Mouse (Mus musculus) lung, embryonic 14.5 days (tissue): ENCODE measurements around the gene Mmp2. TPM values are rescaled to one million over a fixed set of nuclear protein-coding genes. Genes with fewer than 3 reads are reported as not detected.
A peak's percentile ranks its signal among the peaks of the same experiment; 100 is the strongest.
"Not testable (repeated sequence)": the region's sequence is repeated elsewhere in the genome, so short reads cannot be mapped to it uniquely, and the experiment has no call there.

Experiments used
- ATAC-seq: fragments of 200-750 bp; cut with Nextera tagmentation; 2 replicates; pipeline ENCODE4 v1.8.0; 2017; ENCODE audit warnings: mild to moderate bottlenecking, moderate TSS enrichment, moderate library complexity; ENCODE audit not compliant: insufficient read depth
- DNase-seq: peaks from one replicate; pipeline ENCODE4 v3.0.0-alpha.2; 2015
- H3K27ac ChIP-seq: fragments of 300-500 bp; sonication (generic); 2 replicates; pipeline ENCODE4 v1.5.1; 2014; ENCODE audit warnings: low read depth, mild to moderate bottlenecking, moderate library complexity
- H3K27me3 ChIP-seq: fragments of 300-500 bp; sonication (generic); 2 replicates; pipeline ENCODE4 v1.6.1; 2014; ENCODE audit warnings: low read length, control low read depth; ENCODE audit not compliant: insufficient read depth
- H3K36me3 ChIP-seq: fragments of 300-500 bp; sonication (generic); 2 replicates; pipeline ENCODE4 v1.6.1; 2014; ENCODE audit warnings: control low read depth; ENCODE audit not compliant: insufficient read depth
- H3K4me1 ChIP-seq: fragments of 300-500 bp; sonication (generic); 2 replicates; pipeline ENCODE4 v1.6.1; 2014; ENCODE audit warnings: antibody characterized with exemption, control low read depth; ENCODE audit not compliant: insufficient read depth
- H3K4me2 ChIP-seq: fragments of 300-500 bp; sonication (generic); 2 replicates; pipeline ENCODE4 v1.6.1; 2014; ENCODE audit warnings: mild to moderate bottlenecking
- H3K4me3 ChIP-seq: fragments of 300-500 bp; sonication (generic); 2 replicates; pipeline ENCODE4 v1.5.1; 2014; ENCODE audit warnings: low read depth, low read length
- H3K9ac ChIP-seq: fragments of 300-500 bp; sonication (generic); 2 replicates; pipeline ENCODE4 v1.6.1; 2014
- H3K9me3 ChIP-seq: fragments of 300-500 bp; sonication (generic); 2 replicates; pipeline ENCODE4 v1.6.1; 2016; ENCODE audit warnings: low read depth, low read length, control low read depth
- CTCF ChIP-seq: IDR thresholded peaks from 2 replicates; pipeline ENCODE4 v1.5.1; 2016; ENCODE audit warnings: antibody characterized with exemption, low read depth
- WGBS: fragments of 180-500 bp; shearing (Covaris S2); extraction: QIAGEN DNeasy Blood & Tissue Kit; methylation state at CpG from one replicate; pipeline ENCODE4 v1.1.7; 2014; 5-methylcytosine and 5-hydroxymethylcytosine counted together
- polyA plus RNA-seq: library from polyadenylated mRNA; unstranded; fragments of >200 nt; fragmentation: Nextera tagmentation; extraction: Ambion mirVana; gene quantifications from 2 replicates; pipeline ENCODE4 v1.2.1, GENCODE M21; 2014

Mmp2 gene
- polyA plus RNA-seq, 1 experiment from 2014 or later = 268 TPM

- Histone ChIP-seq H3K9me3 (no peaks in the 10 kb centered on the region), H3K27ac (no peak overlapping the region), H3K27me3 (no peaks in the 10 kb centered on the region), H3K4me3 (no peak overlapping the region), H3K4me2 (no peak overlapping the region), H3K36me3 (no peaks in the 10 kb centered on the region), H3K4me1 (no peaks in the 10 kb centered on the region), H3K9ac (no peak overlapping the region)
- no peak for ATAC-seq
- DNase-seq = no peak
- WGBS = 50% methylated on average over 7 of the region's 7 CpGs
- TF ChIP-seq CTCF = no peak
Observed at GRCm38 (mm10) chr8:92870281-92870680, 43.2 kb downstream of the Mmp2 start.

- H3K27ac ChIP-seq = no peak overlapping the region
- ATAC-seq (no peak), DNase-seq (no peak)
- H3K36me3 ChIP-seq = no peaks in the 10 kb centered on the region
- WGBS = 69% methylated on average over 10 of the region's 10 CpGs
- no peak overlapping the region for H3K9ac ChIP-seq
- H3K9me3 ChIP-seq = no peaks in the 10 kb centered on the region
- H3K4me2 ChIP-seq = no peak overlapping the region
- no peaks in the 10 kb centered on the region for H3K27me3 ChIP-seq
- no peaks in the 10 kb centered on the region for H3K4me1 ChIP-seq
- no peak for TF ChIP-seq CTCF
- no peak overlapping the region for H3K4me3 ChIP-seq
Observed at GRCm38 (mm10) chr8:92872063-92872759, 45.1 kb downstream of the Mmp2 start.

- WGBS = 86% methylated on average over 10 of the region's 10 CpGs
- no peak overlapping the region for H3K9ac ChIP-seq
- H3K27ac ChIP-seq = no peak overlapping the region
- H3K4me2 ChIP-seq = no peak overlapping the region
- ATAC-seq (no peak), DNase-seq (no peak)
- H3K36me3 ChIP-seq = no peaks in the 10 kb centered on the region
- H3K4me1 ChIP-seq = no peaks in the 10 kb centered on the region
- no peak overlapping the region for H3K4me3 ChIP-seq
- no peaks in the 10 kb centered on the region for H3K27me3 ChIP-seq
- TF ChIP-seq CTCF = no peak
- no peaks in the 10 kb centered on the region for H3K9me3 ChIP-seq
Observed at GRCm38 (mm10) chr8:92875795-92876194, 48.7 kb downstream of the Mmp2 start.

GRCm38 (mm10) chr8:92881247-92881646 lies 54.2 kb downstream of the Mmp2 start:
- no peaks in the 10 kb centered on the region for H3K9me3 ChIP-seq
- H3K9ac ChIP-seq = no peak overlapping the region
- TF ChIP-seq CTCF = no peak
- DNase-seq = peak; percentile 8
- H3K27ac ChIP-seq = no peak overlapping the region
- ATAC-seq = no peak
- no peaks in the 10 kb centered on the region for H3K4me1 ChIP-seq
- H3K4me2 ChIP-seq = no peak overlapping the region
- WGBS = 57% methylated on average over 4 of the region's 4 CpGs
- H3K36me3 ChIP-seq = no peaks in the 10 kb centered on the region
- no peak overlapping the region for H3K4me3 ChIP-seq
- H3K27me3 ChIP-seq = no peaks in the 10 kb centered on the region

- peak; percentile 74 for DNase-seq
- Histone ChIP-seq H3K4me1 (no peaks in the 10 kb centered on the region), H3K27ac (no peak overlapping the region), H3K9me3 (no peaks in the 10 kb centered on the region), H3K27me3 (no peaks in the 10 kb centered on the region), H3K9ac (no peak overlapping the region), H3K36me3 (no peaks in the 10 kb centered on the region), H3K4me2 (no peak overlapping the region), H3K4me3 (no peak overlapping the region)
- no peak for ATAC-seq
- 65% methylated on average over 2 of the region's 2 CpGs for WGBS
- TF ChIP-seq CTCF = peak; percentile 37
Observed at GRCm38 (mm10) chr8:92883771-92884170, 56.7 kb downstream of the Mmp2 start.

- not testable (repeated sequence) for H3K4me3 ChIP-seq, H3K4me1 ChIP-seq, H3K9me3 ChIP-seq, H3K27me3 ChIP-seq, H3K27ac ChIP-seq, ATAC-seq, H3K36me3 ChIP-seq, DNase-seq, H3K4me2 ChIP-seq, H3K9ac ChIP-seq
- WGBS = 72% methylated on average over 3 of the region's 3 CpGs
Observed at GRCm38 (mm10) chr8:92892216-92892615, 65.1 kb downstream of the Mmp2 start.

GRCm38 (mm10) chr8:92893870-92894269 lies 66.8 kb downstream of the Mmp2 start:
- no peak for DNase-seq
- Histone ChIP-seq H3K27me3 (no peaks in the 10 kb centered on the region), H3K4me1 (no peaks in the 10 kb centered on the region), H3K9me3 (no peaks in the 10 kb centered on the region), H3K9ac (no peak overlapping the region), H3K4me2 (no peak overlapping the region), H3K4me3 (no peak overlapping the region), H3K36me3 (no peaks in the 10 kb centered on the region), H3K27ac (no peak overlapping the region)
- ATAC-seq = no peak
- TF ChIP-seq CTCF = no peak
- WGBS = 51% methylated on average over 2 of the region's 2 CpGs
